Comparison of ENCODE assay signal across 8 mouse cellular contexts in genomic region chr5:24320467-24320813, GRCm38 (mm10). TPM values are rescaled to one million over a fixed set of nuclear protein-coding genes. Genes with fewer than 3 reads are reported as not detected.
DNase-seq lines count a peak whose midpoint lies in the region; ATAC-seq and TF ChIP-seq lines count a peak whose summit lies in the region.

No protein-coding gene starts in this region.

- peaks cover 30% of the 10 kb centered on the region for H3K36me3 ChIP-seq in forebrain, embryonic 10.5 days (replicated peaks)
- no peaks in the 10 kb centered on the region; the same call in 1 of the 2 replicates for H3K36me3 ChIP-seq in forebrain, embryonic 15.5 days
- H3K36me3 ChIP-seq in midbrain, embryonic 12.5 days, result peaks cover 19% of the 10 kb centered on the region
- peaks cover 29% of the 10 kb centered on the region for H3K36me3 ChIP-seq in midbrain, embryonic 14.5 days (ENCODE audit: control insufficient read depth, insufficient read depth, low read length)
- no peaks in the 10 kb centered on the region for H3K36me3 ChIP-seq in intestine, postnatal 0 days (ENCODE audit: control insufficient read depth, insufficient read depth)
- H3K36me3 ChIP-seq in stomach, embryonic 16.5 days (ENCODE audit: control insufficient read depth, insufficient read depth, low read length), result no peaks in the 10 kb centered on the region

- H3K9me3 ChIP-seq in forebrain, embryonic 10.5 days, result no peaks in the 10 kb centered on the region; the same call in 1 of the 2 replicates
- no peaks in the 10 kb centered on the region for H3K9me3 ChIP-seq in forebrain, embryonic 15.5 days
- no peaks in the 10 kb centered on the region for H3K9me3 ChIP-seq in midbrain, embryonic 12.5 days
- H3K9me3 ChIP-seq in midbrain, embryonic 14.5 days (ENCODE audit: control insufficient read depth, low read length), result no peaks in the 10 kb centered on the region
- no peaks in the 10 kb centered on the region for H3K9me3 ChIP-seq in intestine, postnatal 0 days (ENCODE audit: control insufficient read depth)
- no peaks in the 10 kb centered on the region for H3K9me3 ChIP-seq in stomach, embryonic 16.5 days (replicated peaks; ENCODE audit: control insufficient read depth, low read length)

- no peak overlapping the region for H3K9ac ChIP-seq in forebrain, embryonic 15.5 days (replicated peaks)
- H3K9ac ChIP-seq in midbrain, embryonic 12.5 days (replicated peaks), result no peak overlapping the region
- no peak overlapping the region for H3K9ac ChIP-seq in midbrain, embryonic 14.5 days (replicated peaks; ENCODE audit: low read length)
- H3K9ac ChIP-seq in intestine, postnatal 0 days (ENCODE audit: low read depth, low read length), result no peak overlapping the region
- 0 out of 2 replicates have a peak overlapping the region, but pooled peaks have one; percentile 5 for H3K9ac ChIP-seq in stomach, embryonic 16.5 days (ENCODE audit: low read length)

- peak overlapping the region; percentile 95 for H3K27ac ChIP-seq in forebrain, embryonic 10.5 days
- H3K27ac ChIP-seq in forebrain, embryonic 15.5 days (replicated peaks), result no peak overlapping the region
- H3K27ac ChIP-seq in midbrain, embryonic 12.5 days (replicated peaks), result peak overlapping the region; percentile 15; the same call in 1 of the 2 replicates
- H3K27ac ChIP-seq in midbrain, embryonic 14.5 days (replicated peaks; ENCODE audit: low read depth, low read length), result no peak overlapping the region
- H3K27ac ChIP-seq in intestine, postnatal 0 days (ENCODE audit: low read depth, low read length), result no peak overlapping the region
- H3K27ac ChIP-seq in stomach, embryonic 16.5 days (ENCODE audit: low read length), result no peak overlapping the region

- peaks cover 34% of the 10 kb centered on the region for H3K27me3 ChIP-seq in forebrain, embryonic 10.5 days (ENCODE audit: poor library complexity, severe bottlenecking)
- H3K27me3 ChIP-seq in forebrain, embryonic 15.5 days, result no peaks in the 10 kb centered on the region
- 0 out of 2 replicates have a peak, but pooled peaks cover 13% of the 10 kb centered on the region for H3K27me3 ChIP-seq in midbrain, embryonic 12.5 days
- no peaks in the 10 kb centered on the region for H3K27me3 ChIP-seq in midbrain, embryonic 14.5 days (ENCODE audit: control insufficient read depth, insufficient read depth, low read length)
- no peaks in the 10 kb centered on the region for H3K27me3 ChIP-seq in intestine, postnatal 0 days (replicated peaks; ENCODE audit: control insufficient read depth, insufficient read depth, low read length)
- no peaks in the 10 kb centered on the region; the same call in 1 of the 2 replicates for H3K27me3 ChIP-seq in stomach, embryonic 16.5 days (ENCODE audit: control insufficient read depth, insufficient read depth, low read length)

- H3K4me1 ChIP-seq in forebrain, embryonic 10.5 days, result peaks cover 47% of the 10 kb centered on the region
- peaks cover 29% of the 10 kb centered on the region for H3K4me1 ChIP-seq in forebrain, embryonic 15.5 days
- peaks cover 36% of the 10 kb centered on the region for H3K4me1 ChIP-seq in midbrain, embryonic 12.5 days
- H3K4me1 ChIP-seq in midbrain, embryonic 14.5 days (ENCODE audit: control insufficient read depth, insufficient read depth, low read length), result peaks cover 30% of the 10 kb centered on the region
- H3K4me1 ChIP-seq in intestine, postnatal 0 days (replicated peaks; ENCODE audit: control insufficient read depth, insufficient read depth, low read length), result no peaks in the 10 kb centered on the region
- peaks cover 6% of the 10 kb centered on the region for H3K4me1 ChIP-seq in stomach, embryonic 16.5 days (ENCODE audit: control insufficient read depth, insufficient read depth, low read length)

- TF ChIP-seq CTCF in intestine, postnatal 0 days (IDR thresholded peaks at IDR 0.05; ENCODE audit: low read depth), result no peak

- no peak for ATAC-seq in forebrain, embryonic 15.5 days (replicated peaks)
- ATAC-seq in midbrain, embryonic 12.5 days (ENCODE audit: low FRiP score, low read depth), result no peak
- ATAC-seq in midbrain, embryonic 14.5 days (ENCODE audit: low FRiP score, low TSS enrichment), result no peak
- ATAC-seq in intestine, postnatal 0 days, result no peak
- ATAC-seq in stomach, embryonic 16.5 days (ENCODE audit: insufficient read depth, low FRiP score), result no peak

- no peak overlapping the region for H3K4me2 ChIP-seq in forebrain, embryonic 15.5 days (replicated peaks)
- peak overlapping the region; percentile 15 for H3K4me2 ChIP-seq in midbrain, embryonic 12.5 days (replicated peaks)
- H3K4me2 ChIP-seq in midbrain, embryonic 14.5 days (ENCODE audit: low read length), result no peak overlapping the region
- H3K4me2 ChIP-seq in intestine, postnatal 0 days (replicated peaks; ENCODE audit: low read depth), result peak overlapping the region; percentile 1; the same call in 1 of the 2 replicates
- no peak overlapping the region for H3K4me2 ChIP-seq in stomach, embryonic 16.5 days (ENCODE audit: low read depth, low read length)

- H3K4me3 ChIP-seq in forebrain, embryonic 10.5 days, result peak overlapping the region; percentile 52
- no peak overlapping the region for H3K4me3 ChIP-seq in forebrain, embryonic 15.5 days
- H3K4me3 ChIP-seq in midbrain, embryonic 12.5 days, result no peak overlapping the region
- no peak overlapping the region for H3K4me3 ChIP-seq in midbrain, embryonic 14.5 days (replicated peaks; ENCODE audit: low read depth, low read length)
- no peak overlapping the region for H3K4me3 ChIP-seq in intestine, postnatal 0 days (ENCODE audit: low read depth, low read length)
- H3K4me3 ChIP-seq in stomach, embryonic 16.5 days (replicated peaks; ENCODE audit: low read length), result no peak overlapping the region

- 29% methylated on average over 6 of the region's 6 CpGs for WGBS in forebrain, embryonic 10.5 days
- WGBS in forebrain, embryonic 15.5 days, result 21% methylated on average over 6 of the region's 6 CpGs
- WGBS in midbrain, embryonic 12.5 days, result 46% methylated on average over 6 of the region's 6 CpGs
- WGBS in midbrain, embryonic 14.5 days, result 37% methylated on average over 6 of the region's 6 CpGs
- 55% methylated on average over 6 of the region's 6 CpGs for WGBS in intestine, postnatal 0 days
- WGBS in stomach, embryonic 16.5 days, result 55% methylated on average over 6 of the region's 6 CpGs

- DNase-seq in forebrain, embryonic 10.5 days (ENCODE audit: extremely low spot score, low spot score), result no peak
- no peak for DNase-seq in midbrain, embryonic 14.5 days
- DNase-seq in left cerebral cortex, adult 8-10 months (ENCODE audit: low spot score in 2 of 2), result no peak
- no peak for DNase-seq in spleen, adult 18-20 months

RNA-seq across cellular contexts. Expression of gene Kcnh2, which starts 31.0 kb away (rescaled TPM):
- 17.8 and 21.3 TPM in 2 replicates for polyA plus RNA-seq in forebrain, embryonic 10.5 days (2016; fragmentation: Nextera tagmentation; extraction: Ambion mirVana)
- 5.2 and 6.4 TPM in 2 replicates for polyA plus RNA-seq in forebrain, embryonic 15.5 days (2015; fragmentation: Nextera tagmentation; extraction: Ambion mirVana)
- polyA plus RNA-seq in midbrain, embryonic 12.5 days (2016; fragmentation: Nextera tagmentation; extraction: Ambion mirVana), result 18.0 and 18.5 TPM in 2 replicates
- 10.2 and 13.1 TPM in 2 replicates for polyA plus RNA-seq in midbrain, embryonic 14.5 days (2014; fragmentation: Nextera tagmentation; extraction: Ambion mirVana)
- 3.0 and 3.1 TPM in 2 replicates for polyA plus RNA-seq in intestine, postnatal 0 days (2015; fragmentation: Nextera tagmentation; extraction: Ambion mirVana)
- 5.6 and 6.5 TPM in 2 replicates for polyA plus RNA-seq in stomach, embryonic 16.5 days (2015; fragmentation: Nextera tagmentation; extraction: Ambion mirVana)
- total RNA-seq in left cerebral cortex, adult 8-10 months (2022), result 10 to 100 TPM; 33.4 to 38.9 (median 37.6) TPM

RNA-seq across cellular contexts. Expression of gene Nos3, which starts 44.2 kb away (rescaled TPM):
- 7.6 and 8.1 TPM in 2 replicates for polyA plus RNA-seq in forebrain, embryonic 10.5 days (2016; fragmentation: Nextera tagmentation; extraction: Ambion mirVana)
- polyA plus RNA-seq in forebrain, embryonic 15.5 days (2015; fragmentation: Nextera tagmentation; extraction: Ambion mirVana), result 7.4 TPM in 2 replicates
- 7.1 and 9.2 TPM in 2 replicates for polyA plus RNA-seq in midbrain, embryonic 12.5 days (2016; fragmentation: Nextera tagmentation; extraction: Ambion mirVana)
- polyA plus RNA-seq in midbrain, embryonic 14.5 days (2014; fragmentation: Nextera tagmentation; extraction: Ambion mirVana), result 5.1 and 7.0 TPM in 2 replicates
- 3.5 and 3.7 TPM in 2 replicates for polyA plus RNA-seq in intestine, postnatal 0 days (2015; fragmentation: Nextera tagmentation; extraction: Ambion mirVana)
- 6.5 and 7.3 TPM in 2 replicates for polyA plus RNA-seq in stomach, embryonic 16.5 days (2015; fragmentation: Nextera tagmentation; extraction: Ambion mirVana)
- total RNA-seq in left cerebral cortex, adult 8-10 months (2022), result 1 to 10 TPM; 5.8 to 8.0 (median 6.9) TPM

Comparison
In these comparisons a context has a peak if more than half of its experiments do, and no peak if none do; other contexts are left out.
1. H3K27ac ChIP-seq: peak in forebrain, embryonic 10.5 days (single experiment) and midbrain, embryonic 12.5 days (single experiment); none in forebrain, embryonic 15.5 days (single experiment), midbrain, embryonic 14.5 days (single experiment), intestine, postnatal 0 days (single experiment) and stomach, embryonic 16.5 days (single experiment).
2. H3K4me2 ChIP-seq: peak in midbrain, embryonic 12.5 days (single experiment) and intestine, postnatal 0 days (single experiment); none in forebrain, embryonic 15.5 days (single experiment), midbrain, embryonic 14.5 days (single experiment) and stomach, embryonic 16.5 days (single experiment).